1 mouse cellular context compared by ENCODE assay signal in the genomic region with DNA sequence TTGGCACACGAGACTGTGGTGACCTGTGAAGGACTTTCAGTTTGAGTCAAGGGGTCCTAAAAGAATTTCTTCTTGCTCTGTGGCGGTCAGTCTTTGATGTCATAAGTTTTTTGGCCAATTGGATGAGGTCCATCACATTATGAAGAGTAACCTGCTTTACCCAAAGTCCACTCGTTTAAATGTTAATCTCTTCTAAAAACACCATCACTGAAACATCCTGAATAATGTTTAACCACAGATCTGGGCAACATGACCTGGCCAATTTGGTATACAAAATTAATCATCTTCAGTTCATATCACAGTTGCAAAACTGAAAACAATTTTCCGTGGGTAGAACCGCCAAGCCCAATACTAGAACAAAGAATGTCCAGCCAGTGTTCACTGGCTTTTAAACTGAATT.
TF ChIP-seq lines count a peak whose summit lies in the region.

No protein-coding gene starts in this region.

TF ChIP-seq in CH12.LX, 34 proteins besides CTCF, POLR2A, EP300 and RAD21 (continued from another document):
- TF ChIP-seq CHD1 (IDR thresholded peaks at IDR 0.05; ENCODE audit: low read depth, low read length) (no peak), JUN (IDR thresholded peaks at IDR 0.05; ENCODE audit: insufficient read depth, low read depth, low read length) (no peak)
